Mouse (Mus musculus) kidney, embryonic 15.5 days (tissue): ENCODE results near the gene Gm20716. TPM values are rescaled to one million over a fixed set of nuclear protein-coding genes. Genes with fewer than 3 reads are reported as not detected.

Source experiments
- ATAC-seq: fragments of 200-750 bp; cut with Nextera tagmentation; replicated peaks from 2 replicates; pipeline ENCODE4 v1.8.0; 2017; ENCODE audit warnings: moderate TSS enrichment; ENCODE audit not compliant: low FRiP score
- H3K27ac ChIP-seq: fragments of 300-500 bp; sonication (generic); 2 replicates; pipeline ENCODE4 v1.5.1; 2015; ENCODE audit warnings: mild to moderate bottlenecking, inconsistent platforms
- H3K27me3 ChIP-seq: fragments of 300-500 bp; sonication (generic); 2 replicates; pipeline ENCODE4 v1.6.1; 2015; ENCODE audit warnings: inconsistent platforms
- H3K36me3 ChIP-seq: fragments of 300-500 bp; sonication (generic); 2 replicates; pipeline ENCODE4 v1.6.1; 2015; ENCODE audit warnings: inconsistent platforms
- H3K4me1 ChIP-seq: fragments of 300-500 bp; sonication (generic); 2 replicates; pipeline ENCODE4 v1.6.1; 2015; ENCODE audit warnings: inconsistent platforms
- H3K4me2 ChIP-seq: fragments of 300-500 bp; sonication (generic); 2 replicates; pipeline ENCODE4 v1.6.1; 2015; ENCODE audit warnings: moderate library complexity, mild to moderate bottlenecking, inconsistent platforms
- H3K4me3 ChIP-seq: fragments of 300-500 bp; sonication (generic); replicated peaks from 2 replicates; pipeline ENCODE4 v1.5.1; 2015; ENCODE audit warnings: mild to moderate bottlenecking, inconsistent platforms
- H3K9ac ChIP-seq: fragments of 300-500 bp; sonication (generic); 2 replicates; pipeline ENCODE4 v1.6.1; 2015; ENCODE audit warnings: mild to moderate bottlenecking, inconsistent platforms
- H3K9me3 ChIP-seq: fragments of 300-500 bp; sonication (generic); replicated peaks from 2 replicates; pipeline ENCODE4 v1.6.1; 2016; ENCODE audit warnings: inconsistent platforms
- WGBS: fragments of 180-500 bp; shearing (Covaris S2); methylation state at CpG from one replicate; pipeline ENCODE4 v1.1.7; 2015; ENCODE audit warnings: mixed read lengths; 5-methylcytosine and 5-hydroxymethylcytosine counted together
- polyA plus RNA-seq: library from polyadenylated mRNA; unstranded; fragments of >200 nt; fragmentation: Nextera tagmentation; extraction: Ambion mirVana; gene quantifications from 2 replicates; pipeline ENCODE4 v1.2.1, GENCODE M21; 2015

The Gm20716 gene
- polyA plus RNA-seq, 1 experiment from 2014 or later, result 19.3 TPM

- no peak overlapping the region for H3K4me3 ChIP-seq
- H3K4me2 ChIP-seq, result no peak overlapping the region
- peaks cover 79% of the 10 kb centered on the region for H3K36me3 ChIP-seq
- H3K27ac ChIP-seq, result no peak overlapping the region
- H3K4me1 ChIP-seq, result peaks cover 8% of the 10 kb centered on the region
- H3K9me3 ChIP-seq, result no peaks in the 10 kb centered on the region
- H3K27me3 ChIP-seq, result no peaks in the 10 kb centered on the region
- ATAC-seq, result no peak
- no peak overlapping the region for H3K9ac ChIP-seq
- 88% methylated on average over 6 of the region's 6 CpGs for WGBS
These were observed 6.8 kb downstream of the Gm20716 start for GRCm38 (mm10) chr2:168223326-168223725.

GRCm38 (mm10) chr2:168213788-168214397, 16.3 kb downstream of the Gm20716 start:
- Histone ChIP-seq H3K4me1 (no peaks in the 10 kb centered on the region), H3K9me3 (no peaks in the 10 kb centered on the region), H3K4me2 (no peak overlapping the region), H3K4me3 (no peak overlapping the region), H3K36me3 (peaks cover 95% of the 10 kb centered on the region), H3K27me3 (no peaks in the 10 kb centered on the region), H3K27ac (no peak overlapping the region), H3K9ac (no peak overlapping the region)
- ATAC-seq, result no peak
- 51% methylated on average over 5 of the region's 5 CpGs for WGBS

GRCm38 (mm10) chr2:168207883-168208282, 22.3 kb downstream of the Gm20716 start:
- peak overlapping the region; percentile 99 for H3K27ac ChIP-seq
- H3K27me3 ChIP-seq, result no peaks in the 10 kb centered on the region
- ATAC-seq, result peak; percentile 7; the same call in 1 of the 2 replicates
- no peak overlapping the region for H3K9ac ChIP-seq
- H3K4me1 ChIP-seq, result peaks cover 17% of the 10 kb centered on the region
- no peak overlapping the region for H3K4me2 ChIP-seq
- no peak overlapping the region for H3K4me3 ChIP-seq
- 95% methylated on average over 3 of the region's 3 CpGs for WGBS
- no peaks in the 10 kb centered on the region for H3K9me3 ChIP-seq
- peaks cover 63% of the 10 kb centered on the region for H3K36me3 ChIP-seq

- H3K4me1 ChIP-seq, result peaks cover 17% of the 10 kb centered on the region
- peak within 1 kb of the TSS; percentile 65 for H3K4me2 ChIP-seq
- no peaks in the 10 kb centered on the region for H3K9me3 ChIP-seq
- peaks cover 63% of the 10 kb centered on the region for H3K36me3 ChIP-seq
- H3K27me3 ChIP-seq, result no peaks in the 10 kb centered on the region
- H3K9ac ChIP-seq, result peak within 1 kb of the TSS; percentile 100
- WGBS, result under 1% methylated on average over 68 of the region's 89 CpGs
- ATAC-seq, result peak; percentile 94
- H3K4me3 ChIP-seq, result peak within 1 kb of the TSS; percentile 100
- peak within 1 kb of the TSS; percentile 99 for H3K27ac ChIP-seq
These were observed 23.2 kb downstream of the Gm20716 start, which contains the start of gene Adnp for GRCm38 (mm10) chr2:168206725-168207644. Gene Adnp, minus strand, starts transcription at chr2:168207112.

- peak overlapping the region; percentile 99 for H3K27ac ChIP-seq
- ATAC-seq, result peak; percentile 16; the same call in 1 of the 2 replicates
- no peaks in the 10 kb centered on the region for H3K27me3 ChIP-seq
- H3K36me3 ChIP-seq, result peaks cover 59% of the 10 kb centered on the region
- no peaks in the 10 kb centered on the region for H3K9me3 ChIP-seq
- peak overlapping the region; percentile 100 for H3K9ac ChIP-seq
- H3K4me3 ChIP-seq, result peak overlapping the region; percentile 100
- under 1% methylated on average over 45 of the region's 49 CpGs for WGBS
- peak overlapping the region; percentile 65 for H3K4me2 ChIP-seq
- peaks cover 24% of the 10 kb centered on the region for H3K4me1 ChIP-seq
These were observed 24.2 kb downstream of the Gm20716 start for GRCm38 (mm10) chr2:168205681-168206631.

GRCm38 (mm10) chr2:168205265-168205664, 24.9 kb downstream of the Gm20716 start:
- Histone ChIP-seq H3K4me3 (peak overlapping the region; percentile 100), H3K36me3 (peaks cover 59% of the 10 kb centered on the region), H3K27me3 (no peaks in the 10 kb centered on the region), H3K9me3 (no peaks in the 10 kb centered on the region), H3K9ac (peak overlapping the region; percentile 100), H3K4me1 (peaks cover 30% of the 10 kb centered on the region), H3K27ac (peak overlapping the region; percentile 99), H3K4me2 (peak overlapping the region; percentile 65)
- ATAC-seq, result peak; percentile 46
- 4% methylated on average over 6 of the region's 6 CpGs for WGBS

- Histone ChIP-seq H3K27me3 (no peaks in the 10 kb centered on the region), H3K9me3 (no peaks in the 10 kb centered on the region), H3K27ac (no peak overlapping the region), H3K4me1 (peaks cover 36% of the 10 kb centered on the region), H3K4me2 (peak overlapping the region; percentile 65), H3K4me3 (peak overlapping the region; percentile 100), H3K36me3 (peaks cover 54% of the 10 kb centered on the region), H3K9ac (0 out of 2 replicates have a peak overlapping the region, but pooled peaks have one; percentile 5)
- WGBS, result 78% methylated on average over 8 of the region's 8 CpGs
- no peak for ATAC-seq
These were observed 25.6 kb downstream of the Gm20716 start for GRCm38 (mm10) chr2:168204476-168204999.

- Histone ChIP-seq H3K27me3 (no peaks in the 10 kb centered on the region), H3K9me3 (no peaks in the 10 kb centered on the region), H3K9ac (no peak overlapping the region), H3K36me3 (peaks cover 66% of the 10 kb centered on the region), H3K4me2 (no peak overlapping the region), H3K27ac (no peak overlapping the region), H3K4me1 (peaks cover 67% of the 10 kb centered on the region), H3K4me3 (no peak overlapping the region)
- no peak for ATAC-seq
- WGBS, result 84% methylated on average over 4 of the region's 5 CpGs
These were observed 30.0 kb downstream of the Gm20716 start for GRCm38 (mm10) chr2:168200014-168200691.

- Histone ChIP-seq H3K27me3 (no peaks in the 10 kb centered on the region), H3K9me3 (no peaks in the 10 kb centered on the region), H3K9ac (0 out of 2 replicates have a peak overlapping the region, but pooled peaks have one; percentile 4), H3K27ac (peak overlapping the region; percentile 16; the same call in 1 of the 2 replicates), H3K36me3 (peaks cover 65% of the 10 kb centered on the region), H3K4me1 (peaks cover 66% of the 10 kb centered on the region), H3K4me3 (no peak overlapping the region), H3K4me2 (peak overlapping the region; percentile 25; the same call in 1 of the 2 replicates)
- 83% methylated on average over 4 of the region's 4 CpGs for WGBS
- no peak for ATAC-seq
These were observed 30.7 kb downstream of the Gm20716 start for GRCm38 (mm10) chr2:168199476-168199875.

- no peaks in the 10 kb centered on the region for H3K9me3 ChIP-seq
- H3K27me3 ChIP-seq, result no peaks in the 10 kb centered on the region
- H3K36me3 ChIP-seq, result peaks cover 57% of the 10 kb centered on the region
- no peak for ATAC-seq
- 85% methylated on average over 1 of the region's 1 CpGs for WGBS
- H3K4me2 ChIP-seq, result no peak overlapping the region
- no peak overlapping the region for H3K27ac ChIP-seq
- peaks cover 61% of the 10 kb centered on the region for H3K4me1 ChIP-seq
- no peak overlapping the region for H3K4me3 ChIP-seq
- no peak overlapping the region for H3K9ac ChIP-seq
These were observed 31.7 kb downstream of the Gm20716 start for GRCm38 (mm10) chr2:168198421-168198820.

GRCm38 (mm10) chr2:168195721-168196120, 34.4 kb downstream of the Gm20716 start:
- no peak overlapping the region for H3K4me3 ChIP-seq
- H3K27me3 ChIP-seq, result no peaks in the 10 kb centered on the region
- no peak for ATAC-seq
- H3K4me1 ChIP-seq, result peaks cover 68% of the 10 kb centered on the region
- no peak overlapping the region for H3K9ac ChIP-seq
- no peak overlapping the region for H3K4me2 ChIP-seq
- H3K27ac ChIP-seq, result no peak overlapping the region
- H3K9me3 ChIP-seq, result no peaks in the 10 kb centered on the region
- 54% methylated on average over 2 of the region's 2 CpGs for WGBS
- H3K36me3 ChIP-seq, result peaks cover 55% of the 10 kb centered on the region
